Mouse (Mus musculus): ENCODE measurements around the gene Mmp19. TPM values are rescaled to one million over a fixed set of nuclear protein-coding genes. Genes with fewer than 3 reads are reported as not detected.

Gene Mmp19
- polyA plus RNA-seq (2012; rRNA removed; ENCODE audit: low replicate concordance), result 0.55 and 1.0 TPM in 2 replicates

DNA sequence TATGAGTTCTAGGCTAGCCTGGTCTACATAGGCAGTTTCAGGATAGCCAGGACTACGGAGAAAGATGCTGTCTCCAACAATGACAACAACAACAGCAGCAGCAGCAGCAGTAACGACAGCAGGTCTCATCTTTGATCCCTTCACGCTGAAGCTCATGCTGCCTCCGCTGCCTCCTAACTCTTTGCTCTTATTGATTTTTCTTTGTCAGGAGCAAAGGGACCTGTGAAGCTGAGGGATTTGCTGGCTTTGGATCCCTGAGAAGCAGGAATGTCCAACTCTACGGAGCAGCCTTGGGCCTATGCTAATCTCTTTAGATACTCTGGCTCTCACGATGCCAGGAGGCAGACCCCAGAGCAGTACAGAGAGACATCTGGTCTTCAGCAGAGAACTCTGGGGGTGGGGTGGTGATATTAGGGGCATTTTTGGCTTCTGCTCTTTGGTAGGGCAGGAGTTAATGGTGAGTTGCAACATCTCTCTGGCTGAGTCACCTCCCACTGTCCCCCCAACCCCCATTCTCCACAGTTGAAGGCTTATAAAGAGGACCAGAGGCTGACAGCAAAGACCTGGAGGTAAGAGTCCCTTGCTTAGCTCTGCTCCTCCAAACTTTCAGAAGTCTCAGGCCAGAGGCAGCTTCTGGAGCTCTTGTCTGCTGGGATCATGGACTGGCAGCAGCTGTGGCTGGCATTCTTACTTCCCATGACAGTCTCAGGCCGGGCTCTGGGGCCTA lies at the start of gene Mmp19:
Gene Mmp19, plus strand, starts transcription at position 513 of the 727 bp plus-strand sequence.

DNA sequence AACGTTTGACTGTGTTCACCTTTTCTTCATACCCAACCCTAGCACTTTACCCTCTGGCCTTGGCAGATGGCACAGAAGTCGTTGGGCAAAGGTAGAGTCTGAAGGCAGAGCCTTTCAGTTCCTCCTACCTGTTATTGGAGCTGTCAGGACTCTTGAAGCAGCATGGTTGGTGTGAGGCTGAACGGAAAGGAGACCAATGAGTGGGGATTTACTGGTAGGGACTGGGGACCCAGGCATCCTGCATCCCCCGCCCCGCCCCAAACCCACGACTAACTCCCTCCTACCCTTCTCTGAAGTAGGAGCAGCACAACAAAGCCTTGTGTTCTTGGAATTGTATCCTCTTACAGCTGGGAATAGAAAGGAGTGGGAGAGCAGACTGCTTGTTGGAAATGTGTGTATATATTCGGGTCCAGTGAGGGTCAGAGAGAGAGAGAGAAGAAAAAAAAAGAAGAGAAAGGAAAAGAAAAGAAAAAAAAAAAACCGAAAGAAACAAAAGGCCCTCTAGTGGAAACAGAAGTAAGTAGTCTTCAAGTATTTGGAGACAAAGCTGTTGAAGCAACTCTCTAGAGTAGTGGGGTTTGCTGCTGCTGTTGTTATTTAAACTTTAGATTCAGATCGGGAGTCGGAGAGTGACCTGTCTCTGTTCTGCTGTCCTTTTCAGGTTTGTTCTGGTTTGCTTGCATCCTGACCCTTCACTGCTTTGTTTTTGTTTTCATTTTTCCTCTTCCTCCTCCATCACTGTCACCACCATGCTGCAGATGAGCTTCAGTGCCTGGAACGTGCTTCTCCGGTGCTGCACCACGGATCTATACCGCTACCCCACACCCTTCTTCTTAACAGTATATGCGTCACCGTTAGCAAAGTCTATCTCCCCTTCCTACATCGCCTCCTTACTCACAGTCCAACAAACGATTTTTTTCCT lies 45.8 kb upstream of the Mmp19 start, which contains the start of gene Dgka:
Gene Dgka, minus strand, starts transcription at position 176 of the 922 bp plus-strand sequence.

DNA sequence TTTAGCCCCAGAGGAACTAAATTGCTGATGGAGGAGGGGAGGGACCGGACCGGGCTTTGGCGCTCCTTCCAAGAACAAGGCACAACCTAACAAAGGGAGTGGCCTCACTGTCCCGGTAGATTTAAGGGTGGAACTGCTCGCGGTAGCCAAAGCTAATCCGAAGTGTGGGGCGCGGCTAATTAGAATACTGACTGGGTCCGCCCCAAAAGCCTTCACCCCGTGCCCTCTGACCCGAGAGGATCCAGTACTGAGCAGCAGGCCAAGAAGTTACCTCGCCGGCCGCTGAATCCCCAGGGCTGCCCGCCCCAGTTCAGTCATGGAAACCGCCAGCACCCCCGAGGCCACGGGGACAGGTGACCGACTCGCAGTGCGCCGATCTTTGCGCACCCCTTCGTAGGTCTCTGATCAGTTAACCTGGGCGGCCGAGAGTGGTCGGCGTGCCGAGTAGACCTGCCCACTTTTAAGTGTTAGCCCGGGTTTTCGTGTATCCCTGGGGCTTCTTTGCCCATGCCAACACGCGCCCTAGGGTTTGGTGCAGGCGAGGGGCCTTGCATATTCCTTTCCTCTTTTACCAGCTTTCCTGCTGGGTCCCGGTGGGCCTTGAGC lies 43.0 kb upstream of the Mmp19 start, which contains the start of gene Pym1:
Gene Pym1, plus strand, starts transcription at position 244 of the 606 bp plus-strand sequence.

DNA sequence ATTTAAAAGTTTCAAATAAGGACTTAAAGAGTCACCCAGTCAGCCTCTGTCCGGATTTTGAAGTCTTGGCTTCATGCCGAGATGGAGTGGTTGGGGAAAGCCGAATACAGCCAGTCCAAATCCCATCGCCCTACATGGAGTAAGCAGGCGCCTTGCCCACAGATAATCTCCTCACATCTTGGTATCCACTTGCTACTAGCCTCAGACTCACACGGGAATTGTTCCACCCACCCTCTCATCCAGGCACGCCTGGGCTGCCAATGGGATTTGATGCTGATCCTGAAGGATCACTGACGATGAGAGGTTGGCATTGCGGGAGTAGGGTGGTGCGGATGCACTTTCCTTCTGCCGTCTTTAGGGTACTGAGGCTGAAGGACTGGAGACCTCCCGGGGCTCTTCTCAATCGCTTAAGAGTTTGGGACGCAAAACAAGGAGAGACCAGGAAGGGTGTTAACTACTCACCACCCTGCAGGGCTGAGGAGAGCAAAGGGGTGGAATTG lies 13.1 kb downstream of the Mmp19 start, which contains the start of gene Dnajc14:
Gene Dnajc14, plus strand, starts transcription at position 292 of the 500 bp plus-strand sequence.

DNA sequence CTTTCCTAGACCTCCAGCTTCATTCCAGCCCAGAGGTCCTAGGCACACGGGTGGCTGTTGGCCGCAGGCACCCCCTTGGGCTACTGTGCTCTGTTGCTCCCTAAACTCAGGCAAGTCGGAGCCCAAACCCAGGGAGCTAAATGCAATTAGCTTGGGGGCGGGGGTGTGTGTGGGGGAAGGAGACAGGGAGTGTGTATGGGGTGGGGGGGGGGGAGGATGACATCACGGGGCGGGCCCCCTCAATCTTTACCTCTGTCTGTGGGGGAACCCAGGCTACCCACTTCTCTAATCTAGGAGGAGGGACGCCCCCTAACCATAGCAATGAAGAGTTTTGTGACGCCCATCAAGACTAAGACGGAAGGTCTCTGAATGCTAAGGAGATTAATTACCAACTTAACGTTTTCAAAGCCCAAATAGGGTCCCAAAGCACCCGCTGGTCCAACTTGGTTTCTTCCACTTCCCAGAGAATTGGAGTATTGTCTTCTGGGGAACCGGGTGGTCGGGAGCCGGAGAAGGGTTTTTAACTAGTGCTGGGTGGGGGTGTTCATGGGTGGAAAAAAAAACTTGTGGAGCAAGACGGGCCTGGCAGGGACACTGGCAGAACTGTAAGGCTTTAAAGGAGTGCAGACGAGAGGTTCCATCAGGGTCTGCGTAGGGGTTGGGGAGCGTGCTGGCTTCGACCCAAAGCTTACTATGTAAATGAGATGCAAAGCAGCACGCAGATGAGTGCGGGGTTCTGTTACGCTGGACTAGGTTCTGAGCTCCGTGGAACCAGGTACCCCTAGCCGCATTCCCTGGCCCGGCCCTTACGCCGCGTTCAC lies 13.8 kb downstream of the Mmp19 start, which contains the start of gene Tmem198b:
Gene Tmem198b, minus strand, starts transcription at position 100 of the 821 bp plus-strand sequence.

DNA sequence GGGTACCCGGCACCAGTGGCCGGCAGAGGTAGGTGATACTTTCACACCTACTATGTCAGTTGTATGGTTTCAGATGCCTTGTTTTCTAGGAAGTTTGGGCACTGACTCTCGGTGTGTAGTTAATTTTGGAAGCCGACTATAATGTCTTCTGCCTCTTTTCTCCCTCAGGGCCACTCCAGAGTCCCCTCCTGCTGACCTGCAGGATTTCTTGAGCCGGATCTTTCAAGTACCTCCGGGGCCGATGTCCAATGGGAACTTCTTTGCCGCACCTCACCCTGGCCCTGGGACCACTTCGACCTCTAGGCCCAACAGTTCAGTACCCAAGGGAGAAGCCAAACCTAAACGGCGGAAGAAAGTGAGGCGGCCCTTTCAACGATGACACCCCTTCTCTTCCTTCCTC lies 26.3 kb downstream of the Mmp19 start, which contains the start of gene Sarnp:
Gene Sarnp, plus strand, starts transcription at position 301 of the 400 bp plus-strand sequence.

DNA sequence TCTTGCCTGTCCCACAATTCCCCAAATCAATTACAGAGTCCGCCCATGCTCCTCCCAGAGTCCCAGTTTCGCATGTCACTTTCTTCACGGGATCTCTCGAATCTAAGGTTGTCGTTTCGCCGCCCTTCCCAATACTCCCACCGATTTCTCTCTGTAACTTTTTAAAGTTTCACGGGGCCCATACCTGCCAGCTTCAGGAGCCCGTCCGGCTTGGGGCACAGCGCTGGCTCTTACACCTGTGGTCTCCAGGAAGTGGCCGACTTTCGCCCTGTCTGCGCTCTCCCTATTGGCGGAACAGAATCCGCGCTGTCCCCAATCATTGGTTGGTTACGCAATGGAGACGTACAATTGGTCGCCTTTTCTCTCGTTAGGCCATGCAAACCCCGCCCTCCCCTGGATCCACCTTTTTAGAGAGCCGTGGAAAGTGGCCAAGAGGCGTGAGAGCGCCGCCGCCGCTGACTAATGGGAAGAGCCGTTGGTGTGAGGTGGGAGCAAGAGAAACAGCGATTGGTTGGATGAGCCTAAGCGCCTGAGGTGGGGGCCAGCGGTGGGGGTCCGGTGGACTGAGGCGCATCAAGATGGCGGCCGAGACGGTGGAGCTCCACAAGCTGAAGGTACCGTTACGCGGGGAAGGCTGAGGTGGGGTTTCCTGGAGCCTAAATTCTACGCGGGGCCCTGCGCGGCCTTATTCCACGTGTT lies 30.8 kb downstream of the Mmp19 start, which contains the start of gene Ormdl2:
Gene Ormdl2, minus strand, starts transcription at position 288 of the 699 bp plus-strand sequence.

Other genes with a start within 250 kb of the Mmp19 start
- gene Zc3h10, start 243.1 kb upstream of the Mmp19 start, polyA plus RNA-seq (2012; rRNA removed; ENCODE audit: low replicate concordance), result 12.1 and 13.9 TPM in 2 replicates
- gene Rpl41, start 241.6 kb upstream of the Mmp19 start, polyA plus RNA-seq (2012; rRNA removed; ENCODE audit: low replicate concordance), result 1,592 and 1,915 TPM in 2 replicates
- 4.9 and 9.0 TPM in 2 replicates for gene Pa2g4, start 224.9 kb upstream of the Mmp19 start, polyA plus RNA-seq (2012; rRNA removed; ENCODE audit: low replicate concordance)
- 45.3 and 63.8 TPM in 2 replicates for gene Erbb3, start 201.3 kb upstream of the Mmp19 start, polyA plus RNA-seq (2012; rRNA removed; ENCODE audit: low replicate concordance)
- 885 and 900 TPM in 2 replicates for gene Rps26, start 164.2 kb upstream of the Mmp19 start, polyA plus RNA-seq (2012; rRNA removed; ENCODE audit: low replicate concordance)
- 0.74 and 1.6 TPM in 2 replicates for gene Ikzf4, start 144.9 kb upstream of the Mmp19 start, polyA plus RNA-seq (2012; rRNA removed; ENCODE audit: low replicate concordance)
- 3.8 and 12.6 TPM in 2 replicates for gene Suox, start 116.8 kb upstream of the Mmp19 start, polyA plus RNA-seq (2012; rRNA removed; ENCODE audit: low replicate concordance)
- gene Rab5b, start 94.6 kb upstream of the Mmp19 start, polyA plus RNA-seq (2012; rRNA removed; ENCODE audit: low replicate concordance), result 21.5 and 28.1 TPM in 2 replicates
- 1.1 and 2.5 TPM in 2 replicates for gene Pmel, start 86.7 kb upstream of the Mmp19 start, polyA plus RNA-seq (2012; rRNA removed; ENCODE audit: low replicate concordance)
- 4.6 and 8.6 TPM in 2 replicates for gene Cdk2, start 85.9 kb upstream of the Mmp19 start, polyA plus RNA-seq (2012; rRNA removed; ENCODE audit: low replicate concordance)
- gene Dgka, start 46.1 kb upstream of the Mmp19 start, polyA plus RNA-seq (2012; rRNA removed; ENCODE audit: low replicate concordance), result 34.6 and 50.5 TPM in 2 replicates
- 16.5 and 19.9 TPM in 2 replicates for gene Pym1, start 43.0 kb upstream of the Mmp19 start, polyA plus RNA-seq (2012; rRNA removed; ENCODE audit: low replicate concordance)
- 7.2 and 12.6 TPM in 2 replicates for gene Dnajc14, start 13.2 kb downstream of the Mmp19 start, polyA plus RNA-seq (2012; rRNA removed; ENCODE audit: low replicate concordance)
- gene Tmem198b, start 13.5 kb downstream of the Mmp19 start, polyA plus RNA-seq (2012; rRNA removed; ENCODE audit: low replicate concordance), result 7.6 and 10.1 TPM in 2 replicates
- 0.52 and 0.97 TPM in 2 replicates for gene Sarnp, start 26.4 kb downstream of the Mmp19 start, polyA plus RNA-seq (2012; rRNA removed; ENCODE audit: low replicate concordance)
- 47.6 and 49.5 TPM in 2 replicates for gene Ormdl2, start 30.7 kb downstream of the Mmp19 start, polyA plus RNA-seq (2012; rRNA removed; ENCODE audit: low replicate concordance)
- 0.36 and 0.58 TPM in 2 replicates for gene Gdf11, start 100.8 kb downstream of the Mmp19 start, polyA plus RNA-seq (2012; rRNA removed; ENCODE audit: low replicate concordance)
- 52.9 and 71.0 TPM in 2 replicates for gene Cd63, start 110.1 kb downstream of the Mmp19 start, polyA plus RNA-seq (2012; rRNA removed; ENCODE audit: low replicate concordance)
- 32.9 and 39.5 TPM in 2 replicates for gene Rdh5, start 132.0 kb downstream of the Mmp19 start, polyA plus RNA-seq (2012; rRNA removed; ENCODE audit: low replicate concordance)
- 74.1 and 80.1 TPM in 2 replicates for gene Bloc1s1, start 133.1 kb downstream of the Mmp19 start, polyA plus RNA-seq (2012; rRNA removed; ENCODE audit: low replicate concordance)
- 10.0 and 17.7 TPM in 2 replicates for gene Itga7, start 142.9 kb downstream of the Mmp19 start, polyA plus RNA-seq (2012; rRNA removed; ENCODE audit: low replicate concordance)
- 35.7 and 44.8 TPM in 2 replicates for gene Mettl7b, start 170.1 kb downstream of the Mmp19 start, polyA plus RNA-seq (2012; rRNA removed; ENCODE audit: low replicate concordance)
- not detected in 2 replicates for gene Olfr9, start 198.5 kb downstream of the Mmp19 start, polyA plus RNA-seq (2012; rRNA removed; ENCODE audit: low replicate concordance)
- 0.04 TPM in 1 of 2 replicates, not detected in the other for gene Olfr763, start 219.9 kb downstream of the Mmp19 start, polyA plus RNA-seq (2012; rRNA removed; ENCODE audit: low replicate concordance)
- gene Olfr764-ps1, start 249.0 kb downstream of the Mmp19 start, polyA plus RNA-seq (2012; rRNA removed; ENCODE audit: low replicate concordance), result not detected in 2 replicates